Mouse (Mus musculus) T-cell, adult 66 days (primary cell): ENCODE data around the gene Pth. TPM values are rescaled to one million over a fixed set of nuclear protein-coding genes. Genes with fewer than 3 reads are reported as not detected.

Source experiments
- total RNA-seq, 2 experiments: library from RNA; stranded (reverse); gene quantifications; 3 replicates in 1 of 2; 4 replicates in 1 of 2; pipeline ENCODE4 v1.2.4; 2023

Gene Pth
- total RNA-seq = not detected

GRCm38 (mm10) chr7:113388470-113388869 is at the start of gene Pth:
TSS of gene Pth (minus strand) at chr7:113388570.

GRCm38 (mm10) chr7:113368746-113369619 is 19.4 kb downstream of the Pth start, which contains the start of gene Btbd10:
TSS of gene Btbd10 (minus strand) at chr7:113369392.

Other genes starting within 250 kb of the Pth start
- 10 to 100 TPM; 29.4 to 36.2 TPM for gene Arntl, start 181.1 kb downstream of the Pth start, total RNA-seq
- 10 to 100 TPM; 15.2 to 20.4 TPM for gene Btbd10, start 19.2 kb downstream of the Pth start, total RNA-seq
- 10 to 100 TPM; 66.1 to 67.3 TPM for gene Far1, start 125.3 kb upstream of the Pth start, total RNA-seq